Mouse (Mus musculus) B cell, adult 2 months (primary cell): ENCODE measurements at regions not wholly inside any gene's neighbourhood (a gene's known extent, or its start where the extent isn't known, plus 50 kb on each side); places are given as distances from the start of the nearest gene placed in this dataset.

Source experiments
- DNase-seq, 2 experiments: peaks; one replicate each; pipeline ENCODE4 v3.0.0; 2022

DNA sequence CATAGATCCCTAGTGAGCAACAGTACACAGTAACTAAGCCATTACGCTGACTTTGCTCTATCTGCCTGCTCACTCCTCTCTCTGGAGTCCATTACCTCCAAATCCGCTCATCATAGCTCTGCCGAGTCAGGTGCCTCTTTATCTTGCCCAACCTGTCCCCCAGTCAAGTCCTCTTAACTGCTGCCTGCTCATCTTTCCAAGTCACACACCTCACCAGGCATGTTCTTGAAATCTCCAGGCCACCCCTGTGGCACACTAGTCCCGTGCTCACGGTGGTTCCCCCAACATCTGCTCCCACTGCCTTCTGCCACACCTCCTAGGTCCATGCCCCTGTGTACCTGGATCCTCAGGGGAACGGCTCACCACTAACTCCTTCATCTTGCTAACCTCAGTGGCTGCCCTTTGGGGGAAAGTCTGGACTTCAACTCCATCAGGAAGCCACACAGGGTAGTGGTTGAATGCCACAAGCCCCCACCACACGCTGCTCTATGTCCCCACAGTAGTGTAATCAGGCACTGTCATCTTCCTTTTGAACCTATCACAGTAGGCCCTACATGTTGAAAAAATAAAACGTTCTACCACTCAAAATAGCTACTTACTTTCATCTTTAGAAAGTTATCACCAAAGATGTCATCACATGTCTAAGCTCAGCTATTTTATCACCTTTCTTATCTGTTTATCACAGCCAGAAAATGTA, 126.3 kb upstream of the Klf14 start:
- DNase-seq: no peak

DNA sequence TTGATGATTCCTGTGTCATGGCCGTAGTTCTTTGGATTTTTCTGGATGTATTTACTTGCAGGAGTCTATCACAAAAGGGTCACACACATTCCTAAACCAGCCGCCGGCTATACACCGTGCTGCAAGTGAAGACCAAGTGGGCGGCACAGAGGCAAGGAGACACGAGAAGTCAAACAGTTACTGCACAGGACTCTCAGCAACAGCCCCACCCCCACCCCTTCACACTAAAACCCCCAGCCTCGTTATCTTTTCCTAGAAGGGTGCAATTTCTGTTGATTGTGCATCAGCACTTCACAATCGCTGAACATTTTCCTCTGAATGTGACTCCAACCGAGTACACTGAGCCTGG, 126.9 kb upstream of the Klf14 start:
- no peak for DNase-seq

DNA sequence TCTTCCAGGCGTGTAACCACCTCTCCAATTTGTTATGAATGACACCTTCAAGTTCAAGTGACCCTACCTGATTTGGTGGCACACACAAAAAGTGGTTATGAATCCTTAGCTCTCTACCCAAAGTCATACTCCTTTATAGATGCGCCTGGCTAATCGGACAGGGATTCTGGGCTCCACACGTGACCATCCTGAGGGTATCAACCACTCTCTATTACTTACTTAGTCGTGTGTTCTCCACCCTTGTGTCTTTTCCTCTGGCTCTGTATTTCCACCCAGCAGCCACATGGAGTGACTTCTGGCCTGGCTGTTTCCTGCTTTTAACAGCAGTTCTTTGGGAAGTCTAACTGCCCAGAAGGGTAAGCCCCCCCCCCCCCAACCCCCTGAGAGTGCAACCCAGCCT, 127.4 kb upstream of the Klf14 start:
- DNase-seq: no peak

DNA sequence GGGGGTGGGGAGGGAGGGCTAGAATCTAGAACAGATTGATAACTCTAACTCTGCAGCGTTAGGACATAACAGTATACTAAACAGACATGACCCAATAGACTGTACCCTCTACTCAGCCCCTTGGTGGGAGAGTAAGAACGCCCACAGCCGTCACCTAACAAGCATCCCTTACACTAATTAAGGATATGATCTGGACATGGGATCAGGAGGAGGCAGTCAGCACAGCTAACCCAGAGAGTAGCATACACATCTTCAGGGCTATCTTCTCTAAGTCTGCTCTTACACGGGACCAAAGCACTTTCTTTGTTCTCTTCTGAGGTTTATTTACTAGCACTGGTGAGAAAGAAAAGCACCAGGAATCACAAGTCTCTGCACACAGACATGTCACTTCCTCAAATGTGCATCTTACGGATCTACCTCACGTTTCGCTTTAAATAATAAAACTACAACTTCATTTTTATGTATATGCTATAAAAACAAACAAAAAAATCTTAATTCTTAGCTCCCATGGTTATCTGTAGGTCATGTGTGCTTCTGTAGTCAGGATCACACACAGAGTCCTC, 128.0 kb upstream of the Klf14 start:
- no peak for DNase-seq

DNA sequence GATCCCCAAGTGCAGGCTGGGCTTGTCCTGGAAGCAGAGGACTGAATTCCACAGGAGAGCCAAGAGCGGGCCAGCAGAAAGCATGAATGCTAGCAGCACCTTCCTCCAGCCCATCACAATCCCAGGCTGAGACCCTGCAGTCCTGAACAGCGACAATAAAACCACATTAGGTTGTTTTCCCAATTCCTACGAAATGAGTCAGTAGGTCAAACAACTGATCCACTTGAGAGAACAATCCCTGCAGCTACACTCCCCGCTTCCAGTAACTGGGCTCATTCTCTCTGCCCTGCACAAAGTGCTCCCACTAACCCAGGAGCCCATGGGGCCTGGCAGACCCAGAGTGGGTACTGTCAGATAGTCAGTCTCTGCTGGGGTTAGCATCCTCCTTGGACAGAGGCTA, 128.6 kb upstream of the Klf14 start:
- DNase-seq: no peak

DNA sequence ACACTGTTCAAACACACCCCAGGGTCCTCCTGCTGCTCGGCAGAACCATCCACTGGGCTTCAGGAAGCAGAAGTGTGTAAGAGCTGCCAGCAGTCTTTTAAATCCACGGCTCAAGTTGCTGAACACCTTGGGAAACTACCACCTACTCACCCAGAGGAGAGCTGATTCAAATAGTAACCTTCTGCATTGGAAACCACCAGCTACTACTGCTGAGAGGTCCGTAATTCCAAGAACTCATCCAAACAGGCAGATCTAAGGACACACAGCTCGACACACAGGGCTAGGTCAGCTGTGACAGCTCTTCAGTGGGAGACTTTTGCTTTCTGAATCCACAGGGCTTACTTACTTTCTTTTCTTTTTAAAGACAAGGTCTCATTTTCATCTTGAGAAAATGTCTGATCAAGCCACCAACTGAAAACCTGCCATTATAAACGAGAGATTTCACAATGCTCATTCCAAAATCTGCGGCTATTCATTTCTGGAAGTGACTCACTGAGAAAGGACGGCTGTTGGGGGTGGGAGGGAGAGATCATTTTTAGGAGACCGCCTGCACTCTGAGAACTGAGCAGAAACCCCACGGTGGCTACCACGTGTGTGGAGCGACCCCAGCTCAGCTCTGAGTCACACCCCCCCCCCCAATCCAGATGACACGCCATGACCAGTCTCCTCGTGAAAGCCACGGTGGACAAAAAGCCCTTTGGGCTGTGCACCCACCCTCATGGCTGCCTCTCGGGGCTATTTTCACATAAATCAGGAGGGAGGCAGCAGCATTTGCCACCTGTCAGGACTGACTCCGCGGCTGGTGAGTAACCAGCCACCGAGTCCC, 129.5 kb upstream of the Klf14 start:
- no peak for DNase-seq

DNA sequence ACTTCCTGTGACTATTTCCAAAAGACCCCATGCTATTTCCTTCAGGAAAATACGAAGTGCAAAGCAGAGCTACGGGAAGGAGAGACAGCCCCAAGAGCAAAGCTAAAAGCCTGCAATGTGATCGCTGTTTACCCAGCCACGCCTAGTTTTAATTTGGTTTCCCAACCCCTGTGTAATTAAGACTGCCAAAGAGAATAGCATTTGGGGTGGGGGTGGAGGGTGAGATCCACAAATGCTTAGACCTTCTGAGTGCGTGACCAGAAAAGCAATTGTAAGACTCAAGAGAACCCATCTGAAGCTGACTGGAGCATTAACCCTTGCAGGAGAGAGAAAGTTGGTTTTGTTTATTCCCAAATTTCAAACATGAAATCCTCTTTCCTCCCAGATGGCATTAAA, 130.1 kb upstream of the Klf14 start:
- no peak for DNase-seq

DNA sequence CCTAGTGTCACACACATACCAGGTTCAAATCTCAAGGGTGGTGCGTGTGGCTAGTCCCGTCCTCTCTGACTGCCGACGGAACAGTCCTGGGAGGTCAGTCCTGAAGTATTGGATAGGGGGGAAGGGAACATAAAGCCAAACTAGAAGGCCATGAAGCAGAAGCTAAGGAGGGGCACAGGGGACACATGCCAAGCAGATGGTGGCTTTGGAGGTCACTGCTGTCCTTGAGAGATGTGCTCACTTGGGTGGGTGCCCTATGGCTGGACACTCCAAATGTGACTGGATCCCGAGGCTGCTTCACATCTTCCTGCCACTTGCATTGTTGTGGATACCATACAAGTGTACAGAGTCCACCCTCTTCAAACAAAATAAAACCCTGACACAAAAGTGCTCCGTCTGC, 131.4 kb upstream of the Klf14 start:
- DNase-seq: no peak

DNA sequence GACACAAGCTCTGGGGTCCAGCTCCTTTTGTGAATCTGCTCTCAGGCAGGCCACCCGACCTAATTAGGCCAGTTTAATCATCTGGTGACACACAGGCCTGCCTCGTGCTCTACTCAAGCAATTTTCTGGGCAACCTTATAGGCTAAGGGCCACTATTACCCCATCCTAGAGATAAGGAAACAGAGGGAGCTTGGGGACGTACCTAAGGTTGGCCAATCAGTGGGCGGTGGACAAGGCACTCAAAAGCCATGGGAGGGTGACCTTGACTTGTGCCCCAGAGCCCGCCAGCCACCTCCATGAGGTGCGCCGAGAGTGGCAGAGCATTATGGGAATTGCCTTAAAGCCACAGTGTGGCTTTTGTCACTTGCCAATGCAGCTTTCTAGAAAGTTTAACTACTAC, 131.9 kb upstream of the Klf14 start:
- DNase-seq: no peak

DNA sequence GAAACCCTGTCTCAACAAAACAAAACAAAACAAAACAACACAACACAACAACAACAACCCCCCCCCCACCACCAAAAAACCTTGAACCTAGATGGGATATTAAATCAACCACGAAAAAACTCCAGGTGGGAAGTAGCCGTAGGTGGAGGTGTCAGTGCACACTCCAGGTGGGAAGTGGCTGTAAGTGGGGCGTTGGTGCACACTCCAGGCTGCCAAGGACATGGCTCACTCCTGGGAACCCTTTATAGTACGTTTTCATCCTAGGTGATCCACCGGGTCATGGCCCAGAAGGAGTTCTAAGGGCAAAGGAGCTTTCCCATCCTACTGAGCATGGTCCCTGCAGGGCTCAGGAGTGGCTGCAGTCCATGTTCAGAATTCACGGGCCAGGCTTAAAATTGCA, 133.4 kb upstream of the Klf14 start:
- DNase-seq: no peak

DNA sequence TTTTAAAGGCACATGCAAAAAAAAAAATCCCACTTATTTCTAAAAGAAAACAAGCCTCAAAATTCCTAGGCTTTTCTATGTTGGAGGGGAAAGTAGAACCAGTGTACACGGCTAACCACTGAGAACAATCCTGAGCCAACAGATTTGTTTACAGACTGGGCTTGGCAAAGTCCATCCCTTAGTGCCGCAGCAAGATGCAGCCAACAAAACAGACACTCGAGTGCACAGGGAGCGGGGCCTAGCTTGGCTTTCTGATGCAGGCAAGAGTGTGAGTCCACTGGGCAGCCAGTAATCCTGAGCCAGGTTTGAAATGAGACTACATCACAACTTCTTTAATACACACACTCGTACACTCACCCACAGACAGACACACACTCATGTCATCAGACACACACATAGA, 133.9 kb upstream of the Klf14 start:
- DNase-seq: no peak

DNA sequence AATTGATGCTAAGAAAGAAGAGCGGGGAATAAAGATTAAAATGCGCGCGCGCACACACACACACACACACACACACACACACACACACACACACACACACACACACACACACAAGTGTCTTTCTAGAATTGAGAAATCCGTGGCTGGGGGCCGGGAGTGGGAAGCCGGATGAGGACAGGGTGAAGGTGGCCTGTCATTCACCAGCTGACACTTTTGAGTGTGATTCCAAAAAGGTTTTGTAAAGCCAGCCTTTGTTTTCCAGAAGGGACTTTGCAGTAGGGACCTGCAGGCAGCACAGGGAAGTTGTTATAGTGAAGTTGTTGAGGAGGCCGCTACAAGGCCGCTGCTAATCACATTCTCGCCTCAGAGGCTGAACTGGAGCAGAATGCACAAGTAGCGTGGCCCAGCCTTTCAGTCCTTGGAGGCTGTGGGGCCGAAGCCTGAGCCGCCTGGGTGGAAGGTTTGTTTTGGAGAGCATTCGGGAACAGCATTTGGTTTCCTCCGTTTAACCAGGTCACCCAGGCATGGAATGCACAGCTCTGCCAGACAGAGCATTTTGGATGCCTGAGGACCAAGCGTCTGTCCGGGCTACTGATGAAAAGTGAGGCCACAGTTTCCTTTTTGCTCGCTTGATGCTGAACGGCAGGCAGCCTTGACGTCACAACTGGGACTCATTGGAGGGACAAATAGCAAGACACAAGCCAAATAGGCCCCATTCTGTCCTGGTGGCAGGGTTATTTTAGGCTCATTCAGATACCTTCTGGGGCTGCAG, 137.3 kb upstream of the Klf14 start:
- no peak for DNase-seq

DNA sequence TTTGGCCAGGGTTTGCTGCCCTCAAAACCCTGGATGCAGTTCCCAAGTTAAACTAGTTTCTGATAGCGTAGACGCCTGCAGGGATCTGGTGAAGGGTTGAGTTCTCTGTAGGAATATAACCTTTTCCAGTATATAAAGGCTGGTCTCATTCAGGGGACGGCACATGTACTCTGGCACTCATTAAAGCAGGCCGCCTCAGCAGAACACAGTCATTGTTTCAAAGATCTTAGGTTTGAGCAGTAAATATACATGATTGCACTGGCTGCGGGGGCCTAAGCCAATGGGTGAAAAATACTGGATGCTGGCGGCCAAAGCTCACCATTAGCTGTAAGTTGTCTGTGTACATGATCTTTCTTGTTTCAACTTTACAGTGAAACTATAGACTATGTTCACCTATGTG, 137.9 kb upstream of the Klf14 start:
- DNase-seq: no peak

DNA sequence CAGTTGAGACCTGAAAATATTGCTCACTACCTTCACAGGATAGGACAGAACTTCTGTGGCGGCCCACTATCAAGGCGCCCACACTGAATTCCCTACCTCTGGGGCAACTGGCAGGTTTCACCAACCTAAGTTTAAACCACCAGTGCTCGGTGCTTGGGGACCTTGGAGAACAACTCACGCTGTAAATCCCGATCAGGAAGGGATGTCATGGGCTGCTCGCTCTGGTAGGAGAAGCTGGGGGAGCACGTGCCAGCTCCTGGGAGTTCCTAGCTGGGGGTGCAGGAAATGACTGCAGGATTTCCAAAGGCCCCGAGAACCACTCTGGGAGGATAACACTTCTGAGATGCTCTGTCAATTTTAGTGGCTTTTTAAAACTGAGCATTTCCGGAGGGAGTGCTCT, 138.4 kb upstream of the Klf14 start:
- DNase-seq: no peak

DNA sequence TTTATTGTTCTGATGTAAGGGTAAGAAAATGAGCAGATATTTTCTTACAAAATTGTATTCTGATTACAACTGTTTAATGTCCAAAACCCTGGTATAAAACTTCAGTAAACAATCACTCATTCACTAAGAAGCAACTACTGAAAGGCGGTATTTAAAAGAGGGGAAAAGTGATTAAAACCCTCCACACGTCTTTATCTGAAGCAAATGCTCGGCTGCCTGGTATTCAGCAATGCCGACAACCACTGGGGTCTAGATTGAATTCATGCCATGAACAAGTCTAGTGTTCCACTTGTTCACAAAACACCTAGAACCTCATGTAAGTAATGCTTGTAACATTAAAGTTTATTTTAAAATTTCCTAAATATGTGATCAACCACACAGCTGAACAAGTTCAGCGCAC, 139.2 kb upstream of the Klf14 start:
- DNase-seq: no peak

DNA sequence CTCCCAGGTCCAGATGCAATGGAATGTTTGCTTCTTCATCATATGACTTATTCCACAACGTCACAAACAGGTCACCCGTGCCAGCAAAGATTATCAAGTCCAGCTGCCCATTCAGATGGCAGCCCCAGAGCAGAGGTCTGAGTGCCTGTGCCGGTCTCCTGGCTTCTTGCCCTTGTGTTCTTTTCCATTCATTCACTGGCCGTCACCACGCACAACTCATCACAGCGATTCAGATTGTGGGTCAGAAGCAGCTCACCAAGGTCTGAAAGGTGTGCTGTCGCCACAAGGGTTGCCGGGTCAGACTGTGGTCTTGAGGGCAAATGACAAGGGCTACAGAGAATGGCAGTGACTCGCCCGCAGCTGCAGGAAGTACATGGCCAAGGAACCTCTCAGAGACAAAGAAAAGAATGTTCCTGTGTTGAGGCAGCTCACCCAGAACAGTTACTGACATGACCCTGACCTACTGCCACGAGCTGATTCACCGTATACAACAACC, 141.3 kb upstream of the Klf14 start:
- DNase-seq: no peak

DNA sequence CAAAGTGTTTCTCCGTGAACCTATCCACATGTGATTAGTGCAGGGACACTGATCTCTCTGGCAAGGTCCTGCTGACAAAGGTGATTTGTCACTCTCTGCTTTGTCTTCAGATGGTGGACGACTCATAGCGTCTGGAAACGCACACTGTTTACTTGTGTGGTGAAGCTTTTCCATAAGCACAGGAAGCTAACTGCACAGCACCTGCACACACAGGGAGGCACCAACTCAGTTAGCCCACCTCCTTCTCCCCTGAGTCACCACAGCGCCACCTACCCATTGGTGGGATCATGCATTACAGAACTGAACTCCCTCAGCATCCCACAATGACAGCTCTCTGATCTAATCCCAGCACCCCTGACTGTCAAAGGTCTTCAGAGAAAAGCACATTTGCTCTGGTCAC, 141.9 kb upstream of the Klf14 start:
- no peak for DNase-seq

DNA sequence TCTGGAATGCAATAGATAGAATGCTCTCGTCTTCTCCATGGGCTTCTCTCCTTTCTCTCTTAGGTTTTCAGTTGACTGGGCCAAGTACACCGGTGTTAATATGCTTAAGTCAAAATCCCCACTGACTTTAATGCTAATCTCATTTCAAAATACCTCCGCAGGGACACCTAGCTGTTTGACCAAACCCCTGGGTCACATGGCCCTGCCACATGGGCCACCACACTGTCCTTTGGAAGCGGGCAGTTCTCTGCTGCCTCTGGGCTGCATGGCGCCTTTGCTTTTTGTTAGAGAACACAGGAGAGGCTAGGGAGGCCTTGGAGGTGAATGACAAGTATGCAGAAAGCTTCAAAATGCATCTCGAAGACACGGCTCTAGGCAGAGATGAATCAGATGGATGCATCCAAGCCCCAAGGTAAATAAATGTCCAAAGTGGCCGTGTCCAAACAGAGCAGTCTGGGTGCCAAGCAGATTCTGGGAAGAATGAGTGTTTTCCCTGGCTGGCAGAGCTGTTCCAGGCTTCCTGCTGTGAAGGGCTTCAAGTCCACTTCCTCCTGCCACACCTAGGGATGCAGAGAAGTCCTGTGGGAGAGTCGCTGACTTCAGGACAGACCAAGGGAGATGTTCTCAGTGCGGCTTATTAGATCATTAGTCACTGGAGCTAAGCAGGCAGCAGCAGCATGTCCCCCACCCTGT, 147.4 kb upstream of the Klf14 start:
- no peak for DNase-seq

DNA sequence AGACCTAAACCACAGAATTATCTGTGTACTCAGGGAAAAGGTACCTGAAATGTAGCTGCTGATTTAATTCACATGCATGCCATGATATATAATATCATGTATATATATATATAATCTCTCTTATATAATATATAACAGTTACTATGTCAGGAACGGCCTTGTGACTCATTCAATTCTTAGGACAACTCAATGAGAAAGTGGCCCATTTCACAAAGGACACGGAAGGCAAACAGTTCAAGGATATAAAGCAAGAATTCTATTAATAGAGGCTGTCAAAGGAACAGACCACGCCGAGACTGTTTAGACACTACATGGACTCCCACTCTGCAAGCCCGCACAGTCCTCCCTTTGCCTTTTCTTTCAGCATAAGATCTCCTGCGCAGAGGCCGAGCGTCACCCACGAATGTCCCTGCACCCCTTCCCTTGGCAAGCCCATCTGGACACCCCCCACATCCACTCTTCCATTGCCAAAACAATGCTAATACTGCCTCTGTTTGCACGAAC, 148.0 kb upstream of the Klf14 start:
- no peak for DNase-seq

DNA sequence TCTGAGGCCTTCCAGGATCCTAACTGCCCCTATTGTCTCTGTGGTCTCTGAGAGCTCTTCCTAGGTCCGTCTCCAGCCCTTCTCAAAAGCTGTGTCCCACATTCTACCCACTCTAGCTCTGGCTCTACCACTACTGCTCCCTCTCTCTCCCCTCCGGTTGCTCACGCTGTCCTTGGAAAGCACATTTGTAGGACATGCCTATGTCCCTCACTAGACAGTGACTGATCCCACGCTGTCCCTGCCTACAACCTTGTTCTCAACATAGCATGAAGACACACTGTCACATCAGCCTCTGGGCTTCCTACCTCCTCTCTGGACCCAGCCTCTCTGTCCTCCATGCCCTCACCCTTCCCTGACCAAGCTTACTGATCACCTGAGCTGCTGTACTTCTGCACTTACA, 148.5 kb upstream of the Klf14 start:
- DNase-seq: no peak

DNA sequence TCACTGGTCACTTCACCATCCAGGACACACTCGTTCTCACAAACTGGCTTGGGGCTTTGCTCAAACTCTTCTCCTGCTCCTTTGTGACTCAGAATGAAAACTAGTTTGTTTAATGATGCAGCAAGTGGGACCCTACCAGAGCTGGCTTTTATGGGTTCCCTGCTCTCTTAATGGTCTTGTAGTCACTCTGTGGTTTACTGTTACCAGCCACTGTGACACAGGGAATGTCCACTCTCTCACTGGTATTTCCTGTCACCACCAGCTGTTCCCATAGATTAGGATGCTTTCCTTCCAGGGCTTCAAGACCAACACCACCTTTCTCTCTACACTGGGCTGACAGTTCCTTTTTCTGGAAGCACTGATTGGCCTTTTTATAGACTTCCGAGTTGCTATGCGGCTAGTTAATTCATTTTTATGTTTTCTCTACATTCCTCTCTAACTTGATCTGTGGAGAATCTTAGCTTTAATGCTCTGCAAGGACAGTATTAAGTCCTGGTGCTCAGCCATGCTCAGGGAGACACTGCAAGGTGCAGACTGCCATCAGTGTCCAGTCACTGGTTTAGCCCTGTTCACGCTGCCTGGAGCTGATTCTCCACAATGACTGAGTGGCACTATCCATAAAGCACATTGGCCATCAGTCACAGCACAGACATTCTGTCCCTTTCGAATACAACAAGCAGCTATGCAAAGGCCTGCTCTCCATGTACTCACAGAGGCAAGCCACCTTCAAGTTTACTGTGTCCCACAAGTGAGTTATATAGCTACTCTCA, 149.2 kb upstream of the Klf14 start:
- no peak for DNase-seq

DNA sequence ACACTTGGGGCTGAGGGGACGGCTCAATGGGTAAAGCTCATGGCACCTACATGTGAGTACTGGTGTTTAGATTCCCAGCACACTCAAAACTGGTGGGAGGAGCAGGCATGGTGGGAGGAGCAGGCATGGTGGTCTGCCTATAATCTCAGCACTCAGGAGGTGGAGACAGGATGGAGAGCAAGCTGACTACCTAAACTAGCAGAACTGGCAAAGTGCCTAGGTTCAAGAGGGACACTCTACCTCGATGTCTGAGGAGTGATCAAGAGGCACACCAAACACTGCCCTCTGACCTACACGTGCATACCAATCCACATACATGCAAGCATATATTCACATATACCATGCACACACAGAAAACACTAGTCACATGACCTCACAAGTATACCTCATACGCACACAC, 150.7 kb upstream of the Klf14 start:
- no peak for DNase-seq
